Mouse (Mus musculus) c-Kit-positive CD71-positive TER-119-negative erythroid progenitor cells, embryonic 14.5 days (primary cell): ENCODE measurements around the gene Gnptg.
A peak's percentile ranks its signal among the peaks of the same experiment; 100 is the strongest.

Source experiments
- DNase-seq: peaks from one replicate; pipeline ENCODE4 v3.0.0-alpha.2; 2013; ENCODE audit warnings: low read depth

Gene Gnptg

GRCm38 (mm10) chr17:25239695-25240636 lies at the start of gene Gnptg, which contains the start of gene Tsr3:
Gene Gnptg, minus strand, starts transcription at chr17:25240124.
Gene Tsr3, plus strand, starts transcription at chr17:25240170.
- DNase-seq, result peak; percentile 89

GRCm38 (mm10) chr17:25288842-25289241 lies 48.9 kb upstream of the Gnptg start:
- DNase-seq, result no peak

GRCm38 (mm10) chr17:25285033-25285432 lies 45.1 kb upstream of the Gnptg start:
- DNase-seq, result peak; percentile 75

GRCm38 (mm10) chr17:25282133-25282532 lies 42.2 kb upstream of the Gnptg start:
- DNase-seq, result peak; percentile 61

- DNase-seq, result no peak
Measured at GRCm38 (mm10) chr17:25275833-25276232, 35.9 kb upstream of the Gnptg start.

GRCm38 (mm10) chr17:25274571-25275346 lies 34.8 kb upstream of the Gnptg start, which contains the start of gene Ube2i:
Gene Ube2i, minus strand, starts transcription at chr17:25274622.
- DNase-seq, result no peak

- peak; percentile 98 for DNase-seq
Measured at GRCm38 (mm10) chr17:25273706-25274501, 34.0 kb upstream of the Gnptg start.

GRCm38 (mm10) chr17:25272951-25273705 lies 33.2 kb upstream of the Gnptg start:
- DNase-seq, result no peak

- DNase-seq, result peak; percentile 57
Measured at GRCm38 (mm10) chr17:25272326-25272725, 32.4 kb upstream of the Gnptg start.

- no peak for DNase-seq
Measured at GRCm38 (mm10) chr17:25270795-25271335, 30.9 kb upstream of the Gnptg start.

GRCm38 (mm10) chr17:25264453-25264852 lies 24.5 kb upstream of the Gnptg start:
- DNase-seq, result no peak

GRCm38 (mm10) chr17:25257804-25258261 lies 17.9 kb upstream of the Gnptg start:
- DNase-seq, result no peak

GRCm38 (mm10) chr17:25256140-25256754 lies 16.3 kb upstream of the Gnptg start, which contains the start of gene Baiap3:
Gene Baiap3, minus strand, starts transcription at chr17:25256364.
- no peak for DNase-seq

GRCm38 (mm10) chr17:25255110-25255509 lies 15.2 kb upstream of the Gnptg start:
- DNase-seq, result no peak

GRCm38 (mm10) chr17:25253760-25254159 lies 13.8 kb upstream of the Gnptg start:
- no peak for DNase-seq

- DNase-seq, result no peak
Measured at GRCm38 (mm10) chr17:25252643-25253042, 12.7 kb upstream of the Gnptg start.

- no peak for DNase-seq
Measured at GRCm38 (mm10) chr17:25250181-25250835, 10.4 kb upstream of the Gnptg start.

GRCm38 (mm10) chr17:25248033-25248750 lies 8.3 kb upstream of the Gnptg start:
- DNase-seq, result peak; percentile 19

GRCm38 (mm10) chr17:25244239-25244638 lies 4.3 kb upstream of the Gnptg start:
- no peak for DNase-seq
